Mouse (Mus musculus) CD4-positive naive resting alpha-beta T cell, adult 76 days (primary cell): Measurements from ENCODE around the gene Ankrd26. TPM values are rescaled to one million over a fixed set of nuclear protein-coding genes. Genes with fewer than 3 reads are reported as not detected.

Experiments used
- total RNA-seq: library from RNA; stranded (reverse); gene quantifications from one replicate; pipeline ENCODE4 v1.2.4, GENCODE M21; 2023

Ankrd26 gene
- 7.2 TPM for total RNA-seq

DNA sequence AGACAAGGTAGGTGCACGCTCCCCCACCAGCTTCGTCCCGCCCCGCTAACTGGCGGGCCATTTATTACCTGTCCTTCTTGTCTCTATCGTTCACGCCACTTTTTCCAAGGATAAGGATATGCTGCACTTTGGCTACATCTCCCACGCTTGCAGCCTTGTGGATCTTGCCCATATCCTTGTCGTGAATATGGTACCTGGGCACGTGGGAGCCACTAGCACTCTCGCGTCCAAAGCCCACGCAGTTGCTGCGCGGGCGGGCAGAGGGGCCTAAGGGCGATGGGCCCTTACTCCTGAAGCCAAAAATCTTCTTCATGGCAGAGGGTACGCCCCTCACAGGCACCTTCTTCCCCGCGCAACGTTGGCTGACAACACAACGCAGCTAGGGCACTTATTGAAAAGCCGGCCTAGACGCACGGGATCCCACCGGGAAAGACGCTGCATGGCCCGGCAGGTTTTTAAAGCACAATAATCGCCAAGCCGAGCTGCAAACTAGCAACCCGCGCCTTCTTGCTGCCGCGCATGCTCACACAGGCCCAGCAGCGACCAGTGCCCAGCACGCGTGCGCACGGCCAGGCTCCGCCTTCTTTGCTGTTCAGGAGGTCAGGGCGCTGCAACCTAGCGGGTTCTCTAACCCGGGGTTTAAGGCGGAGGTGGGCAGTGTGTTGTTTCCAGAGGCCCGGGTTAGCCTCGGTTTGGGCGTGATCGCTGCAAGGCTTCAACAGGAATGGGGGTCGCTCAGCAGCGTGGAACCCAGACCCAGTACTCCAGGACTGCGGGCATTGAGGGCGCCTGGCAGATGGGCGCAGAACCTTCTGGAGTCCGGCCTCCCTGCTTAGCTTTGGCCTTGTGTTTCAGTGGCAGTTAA lies at the start of gene Ankrd26:
Gene Ankrd26 (minus strand): TSS at position 482 of the 865 bp plus-strand sequence.

DNA sequence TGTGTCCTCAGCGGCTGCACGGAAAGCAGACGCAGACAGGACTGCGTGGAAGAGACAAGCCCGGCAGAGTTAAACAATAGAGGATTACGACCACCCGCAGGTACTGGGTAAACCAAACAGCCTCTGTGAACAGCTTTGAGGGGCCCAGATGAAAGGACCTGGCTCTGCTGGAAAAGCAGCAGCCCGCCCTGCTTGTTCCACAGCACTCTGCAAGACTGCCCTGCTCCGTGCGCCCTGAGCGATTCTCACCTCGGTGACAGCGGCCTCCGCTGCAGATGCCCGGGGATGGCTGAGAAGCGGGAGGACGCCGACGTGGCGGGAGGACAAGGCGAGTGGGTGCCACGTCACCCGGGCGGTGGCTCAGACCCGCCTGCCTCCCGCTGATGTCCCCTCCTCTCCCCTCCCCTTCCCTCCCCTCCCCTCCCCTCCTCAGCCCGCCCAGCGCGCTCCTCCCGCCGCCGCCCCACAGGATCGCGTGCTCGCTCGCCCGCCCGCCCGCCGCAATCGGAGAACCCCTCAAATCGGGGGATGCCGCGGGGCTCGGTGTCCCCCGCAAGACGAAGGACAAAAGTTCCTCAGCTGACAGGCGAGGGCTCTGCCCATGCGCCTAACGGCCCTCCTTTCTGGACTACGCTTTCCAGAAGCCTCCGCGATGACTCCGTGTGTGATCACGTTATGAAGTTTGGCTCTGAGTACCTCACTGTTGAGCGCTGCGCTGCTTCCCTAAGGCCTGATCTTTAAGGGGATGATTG lies 82.9 kb downstream of the Ankrd26 start, which contains the start of gene Zfp9:
Gene Zfp9 (minus strand): TSS at position 364 of the 752 bp plus-strand sequence.

DNA sequence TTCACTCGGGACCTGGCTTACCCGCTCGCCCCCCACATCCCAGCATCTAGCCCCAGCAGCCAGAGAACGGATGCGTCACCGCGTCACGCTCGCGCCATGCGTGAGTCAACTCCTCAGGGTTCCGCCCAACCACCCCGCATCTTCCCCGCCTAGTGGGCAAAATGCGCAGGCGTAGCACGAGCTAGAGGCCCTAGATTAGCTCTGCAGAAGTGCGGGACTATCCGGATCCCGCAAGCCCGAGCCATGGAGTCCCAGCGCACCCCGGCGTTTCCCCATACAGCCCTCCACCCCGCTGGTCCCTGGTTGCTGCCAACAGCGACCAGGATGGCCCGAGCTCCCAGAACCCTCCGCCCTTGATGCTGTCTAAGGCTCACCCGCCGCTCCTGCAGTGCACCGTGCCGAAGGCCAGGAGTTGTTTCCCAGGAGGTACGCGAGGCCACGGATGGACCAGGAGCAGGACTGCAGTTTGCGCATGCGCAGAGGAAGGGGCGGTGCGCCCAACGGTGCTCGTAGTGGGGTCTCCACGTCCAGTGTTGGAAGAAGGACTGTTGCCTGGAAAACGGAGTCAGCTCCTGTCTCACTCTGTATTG lies 106.9 kb downstream of the Ankrd26 start, which contains the start of gene Zfp248:
Gene Zfp248 (minus strand): TSS at position 487 of the 590 bp plus-strand sequence.

Other genes with a start within 250 kb of the Ankrd26 start
- 51.3 TPM for gene Bms1, start 142.8 kb downstream of the Ankrd26 start, total RNA-seq
- 0.50 TPM for gene Zfp248, start 106.7 kb downstream of the Ankrd26 start, total RNA-seq
- not detected for gene Zfp9, start 82.9 kb downstream of the Ankrd26 start, total RNA-seq